Mouse (Mus musculus) cerebellum, adult 18-20 months (tissue): ENCODE data around the gene Unc5c.

Experiments
- DNase-seq, 2 experiments: peaks; one replicate each; pipeline ENCODE4 v3.0.0; 2021

Unc5c gene

DNA sequence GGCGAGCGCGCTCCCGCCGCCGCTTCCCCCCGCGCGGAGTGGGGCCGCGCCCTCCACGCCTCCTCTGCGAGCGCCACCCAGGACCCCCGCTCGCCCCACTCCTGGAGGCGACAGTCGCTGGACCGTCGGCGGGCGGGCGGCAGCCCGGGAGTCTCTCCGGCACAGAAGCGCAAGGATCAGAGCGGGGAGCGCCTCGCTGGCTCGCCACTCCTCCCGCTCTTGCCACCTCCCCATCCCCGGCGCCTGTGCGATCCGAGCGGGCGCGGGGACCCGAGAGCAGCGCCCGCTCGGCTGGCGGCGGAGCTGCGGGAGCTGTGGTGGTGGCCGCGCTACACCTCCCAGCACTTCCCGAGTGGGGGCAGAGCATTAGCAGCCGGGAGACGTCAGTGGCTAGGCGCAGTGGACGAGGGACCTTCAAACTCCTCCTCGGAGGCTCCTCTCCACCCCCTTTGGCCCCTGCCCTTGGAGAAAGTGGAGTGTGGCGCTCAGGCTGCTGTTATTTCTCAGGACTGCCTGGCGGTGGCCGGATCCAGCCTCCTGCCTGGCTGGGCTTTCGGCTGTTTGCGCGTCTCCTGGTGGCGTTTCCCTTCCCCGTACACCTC lies at the start of gene Unc5c:
Unc5c (plus strand) TSS at position 113 of the 602 bp plus-strand sequence.
- DNase-seq: peak; percentile 90 to 94

DNA sequence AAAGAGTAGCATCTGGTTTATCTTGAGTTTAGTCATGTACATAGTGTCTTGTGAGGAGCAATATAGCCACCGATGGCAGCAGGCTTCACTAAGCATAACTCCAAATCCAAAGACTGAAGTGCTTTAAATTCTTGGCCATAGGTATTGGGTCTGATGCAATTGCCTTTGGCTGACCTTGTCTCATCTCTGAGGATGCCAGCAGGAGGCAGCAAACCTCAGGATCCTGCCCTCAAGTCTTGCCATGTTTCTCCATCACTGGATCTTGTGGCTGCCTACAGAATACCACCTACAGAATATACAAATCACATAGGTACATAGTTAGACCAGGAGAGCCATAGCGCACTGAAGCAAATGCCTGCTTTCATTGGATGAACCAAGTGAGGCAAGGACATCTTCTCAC lies 7.5 kb upstream of the Unc5c start:
- DNase-seq: no peak

DNA sequence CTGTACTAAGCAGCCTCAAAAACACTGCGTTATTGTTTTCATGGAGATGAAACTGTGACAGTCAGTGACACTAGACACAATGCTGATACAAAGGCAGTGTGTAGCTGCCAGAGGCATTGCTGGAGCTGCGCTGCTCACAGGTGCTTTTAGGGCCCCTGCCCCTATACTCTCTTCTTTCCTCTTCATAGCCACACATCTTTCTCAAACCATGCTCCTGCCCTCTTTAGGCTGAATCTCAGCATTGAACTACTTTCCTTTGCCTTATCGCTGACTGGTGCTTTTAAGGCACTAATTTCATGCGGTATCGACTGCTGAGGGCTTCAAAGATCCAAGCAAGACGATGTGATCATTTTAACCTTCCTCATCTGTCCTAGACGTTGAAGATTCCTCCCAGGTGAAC lies 2.5 kb upstream of the Unc5c start:
- DNase-seq: peak; percentile 25 to 42

DNA sequence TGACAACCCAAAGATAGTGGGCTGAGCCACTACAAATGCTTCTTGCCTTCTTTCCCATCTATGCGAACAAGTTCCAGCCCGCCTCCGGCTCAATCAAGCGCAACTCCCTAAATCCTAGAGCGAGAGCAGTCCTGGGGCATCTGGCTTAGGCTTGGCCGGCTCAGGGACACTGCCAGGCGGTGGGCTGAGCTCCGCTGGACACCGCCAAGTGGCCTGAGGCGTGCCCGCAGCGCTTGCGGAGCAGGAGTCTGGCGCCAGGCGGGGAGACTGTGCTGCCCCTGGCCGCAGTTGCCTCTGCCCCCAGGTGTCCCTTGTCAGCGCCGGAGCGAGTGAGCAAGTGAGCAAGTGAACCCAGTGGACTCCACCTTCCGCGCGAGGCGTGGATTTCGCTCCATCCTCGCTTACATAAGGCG lies 319 bp upstream of the Unc5c start:
- peak; percentile 86 to 89 for DNase-seq

DNA sequence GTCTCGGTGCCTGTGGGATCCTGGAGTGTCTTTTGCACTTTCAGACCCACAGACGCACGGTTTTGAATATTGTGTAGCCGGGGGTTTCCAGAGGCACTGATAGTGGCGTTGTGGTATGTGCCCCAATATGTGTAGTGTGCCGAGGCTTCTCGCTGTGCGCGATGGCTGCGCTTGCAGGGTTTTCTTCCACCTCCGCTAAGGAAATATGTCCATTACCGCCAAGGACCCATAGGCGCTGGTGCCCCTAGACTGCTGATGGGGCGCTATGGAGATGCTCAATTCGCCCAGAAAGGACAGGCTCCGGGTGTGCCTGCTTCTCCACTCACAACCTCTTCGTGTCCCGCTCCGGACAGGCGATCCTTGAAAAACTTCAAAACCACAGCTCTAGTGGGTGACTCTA lies 1.0 kb downstream of the Unc5c start:
- peak; percentile 73 to 74 for DNase-seq

DNA sequence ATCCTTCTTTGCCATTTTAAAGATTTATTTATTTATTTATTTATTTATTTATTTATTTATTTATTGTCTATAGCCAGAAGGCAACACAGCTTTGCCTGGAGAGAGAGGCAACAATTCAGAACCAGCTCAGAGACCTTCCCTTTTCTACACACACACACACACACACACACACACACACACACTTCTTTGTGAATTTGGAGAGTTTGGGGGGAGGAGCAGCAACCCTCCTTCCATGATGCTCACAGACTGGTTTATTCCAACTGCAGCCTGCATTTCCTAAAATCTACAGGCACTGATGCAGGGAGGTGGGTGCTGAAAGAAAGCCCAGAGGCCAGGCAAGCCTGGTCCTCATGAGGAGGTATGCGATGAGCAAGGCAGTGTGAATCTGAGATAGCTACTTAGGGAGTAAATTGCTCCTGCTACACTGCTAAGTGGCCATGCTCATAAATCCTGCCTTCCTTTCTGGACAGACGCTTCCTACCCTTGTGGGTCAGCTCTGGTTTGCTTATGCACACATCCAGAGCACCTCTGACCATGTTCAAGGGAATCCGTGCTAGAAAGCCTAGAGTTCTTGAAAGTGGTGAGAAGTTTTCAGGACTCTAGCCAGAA lies 1.8 kb downstream of the Unc5c start:
- peak; percentile 29 to 46 for DNase-seq

DNA sequence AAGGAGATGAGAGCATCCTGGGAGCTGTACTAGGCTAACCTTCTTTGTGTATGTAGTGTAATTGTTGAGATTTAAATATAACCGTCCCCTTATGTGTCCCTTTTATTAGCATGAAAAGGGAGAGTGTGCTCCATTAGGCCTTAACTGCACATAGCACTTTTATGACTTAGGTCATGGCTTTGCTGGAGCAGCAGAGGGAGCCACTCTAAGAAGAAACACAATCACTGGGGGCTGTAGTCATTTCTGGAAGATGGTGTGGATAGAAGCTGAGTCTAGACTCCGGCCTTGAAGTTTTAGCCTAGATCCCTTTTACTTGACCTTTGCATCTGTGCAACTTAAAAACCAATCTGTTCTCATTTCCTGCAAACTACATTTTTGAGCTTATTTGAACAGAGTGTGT lies 4.3 kb downstream of the Unc5c start:
- DNase-seq: peak; percentile 35 to 60

DNA sequence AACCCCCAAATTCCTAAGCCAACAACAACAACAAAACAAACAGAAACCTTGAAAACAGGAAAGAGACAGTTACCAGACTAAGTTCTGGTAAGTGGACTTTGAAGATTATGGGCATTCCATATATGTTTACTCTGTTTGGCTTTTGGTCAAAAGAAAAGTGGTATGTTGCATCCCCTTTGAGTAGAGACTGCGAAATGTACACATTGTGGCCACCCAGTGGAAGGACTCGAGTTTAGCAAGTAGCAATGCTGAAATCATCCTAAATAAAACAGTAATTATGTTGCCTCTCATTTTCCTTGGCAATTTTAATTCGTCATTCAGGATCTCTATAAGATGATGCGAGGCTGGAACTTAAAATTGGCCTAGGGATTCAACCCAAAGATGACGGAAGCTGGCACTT lies 8.2 kb downstream of the Unc5c start:
- DNase-seq: no peak

DNA sequence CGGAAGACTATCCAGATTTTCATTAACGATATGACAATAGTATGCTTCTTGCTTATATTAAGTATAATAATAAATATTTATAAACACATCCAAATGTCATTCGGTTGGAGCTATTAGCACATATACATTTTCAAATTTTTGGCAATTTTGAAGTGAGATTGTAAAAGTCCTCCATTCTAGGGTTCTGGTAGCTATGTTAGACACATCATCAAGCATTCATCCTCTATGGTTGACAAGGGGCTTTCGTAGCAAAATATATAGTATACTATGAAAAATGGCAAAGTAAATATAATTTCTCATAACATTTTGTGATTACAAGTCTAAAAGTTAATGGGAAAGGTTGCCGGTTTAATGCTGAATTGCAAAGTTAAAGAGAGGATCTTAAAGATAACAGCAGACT lies 10.4 kb downstream of the Unc5c start:
- DNase-seq: no peak

DNA sequence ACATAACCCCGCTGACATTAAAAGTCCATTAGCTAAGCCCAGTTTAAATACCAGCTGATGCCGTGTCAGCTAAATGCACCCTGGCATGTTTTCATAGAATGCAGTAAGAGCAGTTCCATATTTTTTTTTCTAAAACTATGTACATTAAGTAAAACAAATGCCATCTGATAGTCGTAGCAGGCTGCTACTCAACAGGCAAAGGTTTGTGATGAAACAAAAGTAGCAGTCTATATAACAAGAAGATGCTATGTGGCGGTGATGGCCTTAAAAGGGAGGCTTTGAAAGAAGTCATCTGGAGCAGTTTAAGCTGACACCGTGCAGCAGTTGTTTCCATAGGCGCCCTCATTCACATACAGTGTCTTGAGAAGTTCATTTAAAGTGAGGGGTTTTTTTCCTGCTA lies 10.9 kb downstream of the Unc5c start:
- no peak for DNase-seq

DNA sequence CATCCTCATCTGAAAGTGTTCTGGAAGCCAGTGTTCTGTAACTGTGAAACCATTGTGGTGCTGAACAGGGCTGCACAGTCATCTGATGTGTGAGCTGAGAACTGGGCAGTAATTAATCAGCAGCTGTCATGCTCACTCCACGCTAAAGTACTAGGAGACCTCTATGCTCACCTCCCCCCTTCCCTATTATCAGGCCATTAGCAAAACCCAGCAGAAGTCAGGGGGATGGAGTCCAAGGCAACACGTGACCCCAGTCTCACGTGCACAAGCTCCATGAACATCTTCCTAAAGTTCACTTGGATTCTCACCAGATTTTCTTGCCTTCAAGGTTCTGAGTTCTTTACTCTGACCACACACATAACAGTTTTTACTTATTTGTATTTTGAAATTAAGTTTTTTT lies 11.7 kb downstream of the Unc5c start:
- DNase-seq: no peak

DNA sequence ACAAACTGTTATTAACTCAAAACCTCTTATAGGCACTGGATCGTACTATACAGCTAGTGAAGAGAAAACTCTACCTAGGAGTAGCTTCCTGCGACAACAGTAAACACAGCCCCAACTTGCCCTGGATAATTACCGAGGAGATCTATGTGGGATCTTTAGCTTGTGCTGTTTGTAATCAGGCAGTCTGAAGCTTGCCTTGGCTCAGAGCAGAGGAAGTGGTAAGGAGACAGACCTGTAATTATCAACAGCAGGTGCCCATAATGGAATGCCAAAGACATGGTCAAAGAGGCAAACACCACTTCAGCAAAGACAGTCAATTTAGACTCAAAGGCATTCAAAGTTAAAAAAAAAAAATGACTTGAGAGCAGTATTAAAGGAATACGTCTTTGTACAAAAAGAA lies 17.4 kb downstream of the Unc5c start:
- DNase-seq: no peak

DNA sequence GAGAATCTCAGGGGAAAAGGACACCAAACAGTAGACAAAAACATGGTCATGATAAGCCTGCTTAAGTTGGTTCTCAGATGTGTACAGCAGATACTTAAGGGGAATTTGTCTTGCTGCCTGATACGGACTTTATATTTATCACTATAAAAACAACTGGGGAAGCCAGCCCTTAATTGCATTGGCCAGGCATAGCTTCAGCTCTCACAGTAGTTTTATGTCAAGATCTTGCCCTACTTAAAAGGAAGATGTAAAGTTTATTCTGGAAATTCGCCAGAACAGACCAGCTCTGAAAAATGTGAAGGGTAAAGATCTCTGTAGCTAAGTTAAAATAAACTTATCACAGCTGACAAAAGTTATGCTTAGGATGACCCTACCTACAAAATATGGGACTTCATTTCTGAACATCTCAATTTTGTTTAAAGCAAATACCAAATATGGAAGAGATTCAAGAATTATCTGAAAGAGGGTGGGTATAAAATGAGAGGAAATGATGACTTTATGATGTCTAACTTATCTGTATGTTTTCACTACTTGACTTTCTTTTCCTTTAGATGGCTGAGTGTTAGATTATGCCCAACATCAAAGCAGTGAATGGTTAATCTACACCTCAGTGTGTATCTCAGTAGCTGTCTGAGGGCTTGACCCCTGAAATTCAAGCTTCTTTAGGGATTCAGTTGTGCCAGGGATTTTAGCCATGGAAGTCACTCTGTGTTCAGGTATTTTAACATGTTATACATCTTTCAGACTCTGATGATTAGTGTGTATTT lies 18.8 kb downstream of the Unc5c start:
- no peak for DNase-seq

DNA sequence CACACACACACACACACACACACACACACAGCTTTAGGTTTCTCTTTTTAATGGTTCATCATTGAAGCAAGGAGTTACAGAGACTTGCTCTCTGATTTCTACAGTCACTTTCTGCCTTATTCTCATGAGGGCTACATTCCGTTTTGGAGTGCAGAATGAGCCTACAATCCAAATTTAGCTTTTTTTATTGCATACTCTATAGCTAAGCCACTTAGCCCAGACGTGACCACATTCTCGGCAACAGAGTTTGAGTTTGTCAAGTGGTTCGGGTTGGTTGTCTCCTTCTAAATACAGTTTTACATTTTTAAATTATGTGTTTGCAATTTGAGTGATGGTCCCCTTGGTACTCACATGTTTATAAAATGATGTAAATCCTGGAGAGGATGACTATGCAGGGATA lies 20.2 kb downstream of the Unc5c start:
- DNase-seq: no peak

DNA sequence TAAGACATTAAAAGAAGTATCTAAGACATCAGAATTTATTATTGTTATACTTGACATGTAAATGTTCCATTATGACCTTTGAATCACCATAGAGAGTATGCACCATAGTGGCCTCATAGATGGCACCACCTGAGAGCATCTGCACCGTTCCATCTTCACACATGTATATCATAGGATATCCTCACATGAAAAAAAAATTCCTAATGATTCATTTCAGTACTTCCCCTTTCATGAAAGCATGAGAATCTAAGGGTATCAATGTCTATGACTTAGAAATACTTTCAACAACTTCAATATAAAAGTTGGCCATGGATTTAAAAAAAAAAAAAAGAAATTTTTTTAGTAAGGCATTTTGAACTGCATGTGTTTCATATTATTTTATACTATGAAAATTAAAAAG lies 25.6 kb downstream of the Unc5c start:
- DNase-seq: no peak

DNA sequence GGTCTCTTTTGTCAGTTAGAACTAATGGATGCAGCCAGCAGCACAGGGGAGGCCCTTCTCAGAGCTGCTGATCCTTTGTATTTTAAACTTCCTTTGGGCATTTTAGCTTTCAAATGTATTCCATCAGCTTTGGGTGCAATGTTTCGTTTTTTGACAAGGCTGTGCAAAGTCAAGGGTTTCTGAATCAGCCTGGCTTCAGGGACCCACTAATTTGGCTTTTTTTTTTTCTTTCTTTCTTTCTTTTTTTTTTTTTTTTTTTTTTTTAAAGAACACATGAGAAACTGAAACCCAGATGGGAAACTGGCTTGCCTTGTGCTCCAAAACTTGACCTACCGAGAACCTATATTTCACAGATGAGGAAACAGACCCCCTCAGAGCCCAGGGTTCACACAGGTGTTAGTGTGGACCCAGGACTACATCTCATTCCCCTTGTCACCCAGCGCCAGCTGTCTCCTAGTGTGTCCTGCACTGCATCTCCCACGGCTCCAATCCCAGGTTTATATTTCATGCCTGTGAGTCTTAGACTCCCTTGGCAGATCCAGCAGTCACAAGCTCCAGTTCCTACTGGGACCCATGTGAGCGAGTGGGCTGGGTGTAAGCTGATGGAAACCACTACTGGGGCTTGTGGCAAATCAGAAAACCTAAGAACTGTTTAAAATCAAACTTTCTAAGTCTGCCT lies 26.4 kb downstream of the Unc5c start:
- DNase-seq: no peak

DNA sequence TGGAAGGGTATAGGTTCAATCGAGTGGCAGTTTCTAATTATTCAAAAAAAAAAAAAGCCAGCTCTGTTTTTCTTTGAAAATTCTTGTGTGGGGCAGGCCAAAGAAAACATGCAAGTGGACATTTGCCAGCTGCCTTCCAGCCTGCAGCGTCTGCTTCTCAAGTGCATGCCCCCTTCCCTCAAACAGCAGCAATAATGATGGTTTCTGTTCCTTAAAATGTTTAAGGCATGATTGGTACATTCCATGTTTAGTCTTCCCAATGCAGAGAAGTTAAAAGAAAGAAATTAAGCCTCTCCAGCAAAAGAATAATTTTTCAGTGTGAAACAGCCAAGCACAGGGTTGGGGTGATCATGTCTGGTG lies 26.9 kb downstream of the Unc5c start:
- no peak for DNase-seq

DNA sequence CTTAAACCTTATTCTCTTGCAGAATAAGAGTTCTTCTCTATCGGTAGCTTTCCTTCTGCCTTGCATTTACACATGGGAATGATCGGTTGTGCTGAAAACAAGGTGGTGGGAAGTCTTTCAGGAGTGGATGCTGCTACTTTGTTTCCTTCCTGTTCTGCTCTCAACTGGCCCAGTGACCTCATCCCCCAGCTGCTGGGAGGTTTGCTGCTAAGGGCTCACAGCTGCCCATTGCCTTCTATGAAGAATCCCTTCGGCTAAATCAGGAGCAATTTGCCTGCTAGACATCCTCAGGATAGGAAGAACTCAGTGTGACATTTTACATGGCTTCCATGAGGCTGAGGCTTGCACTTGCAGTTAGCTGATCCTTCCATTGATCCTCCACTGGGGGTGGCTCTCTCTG lies 28.0 kb downstream of the Unc5c start:
- no peak for DNase-seq

DNA sequence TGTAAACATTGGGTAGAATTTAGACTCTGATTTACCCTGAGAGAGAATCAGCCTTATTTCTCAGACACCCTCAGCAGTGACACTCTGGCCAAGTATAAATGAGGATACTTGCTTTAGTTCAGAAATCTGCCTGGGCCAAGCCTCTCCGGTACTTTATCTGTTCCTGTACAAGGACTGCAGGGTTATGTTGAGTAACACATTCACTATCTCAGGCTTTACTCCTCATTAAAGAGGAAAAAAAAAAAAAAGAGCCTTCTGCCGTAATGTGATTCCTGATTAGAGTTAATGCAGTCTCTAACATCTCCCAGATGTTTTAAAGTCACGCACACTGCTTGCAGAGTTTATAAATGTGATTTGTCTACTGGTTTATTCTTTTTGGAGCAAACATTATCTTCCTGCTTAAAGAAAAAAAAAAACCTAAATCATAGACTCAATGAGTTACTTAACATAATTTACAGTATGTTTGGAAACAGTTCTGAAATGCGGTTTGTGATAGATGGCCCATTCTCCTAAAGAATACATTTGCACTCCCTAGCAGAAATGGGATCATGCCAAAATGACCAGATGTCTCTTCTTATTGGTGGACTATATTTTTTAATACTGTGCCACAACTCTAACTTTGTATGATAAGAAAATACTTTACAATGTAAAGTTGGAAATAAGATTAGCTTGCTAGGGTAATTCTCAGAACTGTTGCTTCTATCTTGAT lies 33.5 kb downstream of the Unc5c start:
- DNase-seq: no peak

DNA sequence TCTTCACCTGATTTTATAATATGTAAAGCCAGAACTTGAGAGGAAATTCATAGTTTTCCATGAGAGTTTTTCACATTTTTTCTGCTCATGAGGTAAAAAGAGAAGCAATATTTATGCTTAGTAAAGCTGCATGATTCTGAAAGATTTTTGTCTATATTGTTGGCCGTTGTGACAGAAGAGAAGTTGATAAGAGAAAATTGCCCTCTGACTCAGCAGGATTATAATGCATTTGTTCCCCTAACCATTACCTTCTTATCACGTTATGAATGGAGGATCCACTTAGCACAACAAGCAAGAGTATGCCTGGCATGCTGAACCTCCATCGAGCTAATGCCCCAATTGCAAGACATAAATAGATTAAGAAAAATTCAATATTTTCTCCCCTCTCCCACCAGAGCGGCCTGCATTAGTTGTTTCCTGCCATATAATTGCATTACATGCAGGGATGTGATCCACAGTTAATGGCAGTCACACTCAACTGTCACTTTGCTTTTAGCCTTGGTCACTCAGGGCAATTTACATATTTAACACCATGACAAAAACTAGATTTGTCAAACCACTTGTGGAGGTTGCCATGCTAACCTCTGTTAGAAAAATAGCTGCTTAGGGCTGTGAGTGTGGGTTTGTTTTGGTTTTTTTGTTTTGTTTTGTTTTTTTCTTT lies 37.0 kb downstream of the Unc5c start:
- DNase-seq: no peak

DNA sequence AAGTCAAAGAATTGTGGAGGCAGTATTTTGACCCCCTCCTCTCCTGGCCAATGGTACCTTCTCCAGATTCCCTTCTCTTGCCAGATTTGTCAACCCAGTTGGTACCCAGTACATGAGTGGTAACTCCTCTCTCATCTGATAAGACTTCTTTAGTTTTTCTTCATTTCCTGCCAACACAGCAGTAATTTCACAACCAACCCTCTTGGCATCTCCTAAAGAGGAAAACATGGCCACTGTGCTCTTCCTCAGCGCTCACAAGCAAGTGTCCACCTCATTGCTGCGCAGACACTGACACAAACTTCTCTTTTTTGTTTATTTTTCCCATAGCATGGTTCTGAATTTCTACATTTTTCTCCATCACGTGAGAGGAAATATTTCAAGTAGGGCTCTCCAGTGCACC lies 38.3 kb downstream of the Unc5c start:
- no peak for DNase-seq

DNA sequence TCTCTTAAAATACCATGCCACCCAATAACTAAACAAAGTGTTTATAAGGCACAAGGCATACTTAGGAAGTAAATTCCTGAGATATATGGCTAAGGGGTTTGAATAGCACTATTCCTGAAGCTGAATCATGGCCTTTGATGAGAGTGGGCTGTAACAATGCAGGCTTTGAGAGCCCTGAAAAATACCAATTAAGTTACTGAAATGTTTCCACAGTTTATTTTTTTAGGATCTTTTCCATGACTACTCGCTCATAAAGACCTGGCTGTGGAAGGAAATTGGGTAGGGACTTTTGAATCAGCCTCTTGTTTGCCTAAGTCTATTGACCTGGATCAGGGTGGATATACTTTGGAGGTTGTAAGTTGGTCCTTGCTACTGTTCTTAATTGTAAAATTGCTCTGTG lies 44.8 kb downstream of the Unc5c start:
- DNase-seq: no peak
